Mouse (Mus musculus): ENCODE measurements around the gene Tmem35b. TPM values are rescaled to one million over a fixed set of nuclear protein-coding genes. Genes with fewer than 3 reads are reported as not detected.
"Not testable (repeated sequence)": the region's sequence is repeated elsewhere in the genome, so short reads cannot be mapped to it uniquely, and the experiment has no call there.

Tmem35b gene
- total RNA-seq (2021) = 26.2 and 30.3 TPM in 2 replicates
- long read RNA-seq, transcript Tmem35b-201 (3 exons, 1,120 nt) = major isoform, 15 of 18 reads
- long read RNA-seq, partial matches to known transcripts = 2 of 18 reads
- long read RNA-seq, other reads (novel, unspliced or antisense) = 1 of 18 reads

DNA sequence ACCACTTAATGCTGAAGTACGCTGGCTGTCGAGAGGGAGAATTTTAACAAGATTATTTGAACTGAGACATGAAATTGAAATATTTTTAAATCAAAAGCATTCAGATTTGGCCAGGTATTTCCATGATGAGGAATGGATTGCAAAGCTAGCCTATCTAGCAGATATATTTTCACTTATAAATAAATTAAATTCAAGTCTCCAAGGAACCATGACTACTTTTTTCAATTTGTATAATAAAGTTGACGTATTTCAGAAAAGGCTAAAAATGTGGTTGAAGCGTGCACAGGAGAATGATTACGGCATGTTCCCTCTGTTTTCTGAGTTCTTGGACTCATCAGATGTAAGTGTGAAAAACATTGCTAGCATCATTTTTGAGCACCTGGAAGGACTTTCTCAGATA is at the start of gene Tmem35b:
Tmem35b (plus strand) TSS at position 301 of the 400 bp plus-strand sequence.
- DNase-seq = no peak

DNA sequence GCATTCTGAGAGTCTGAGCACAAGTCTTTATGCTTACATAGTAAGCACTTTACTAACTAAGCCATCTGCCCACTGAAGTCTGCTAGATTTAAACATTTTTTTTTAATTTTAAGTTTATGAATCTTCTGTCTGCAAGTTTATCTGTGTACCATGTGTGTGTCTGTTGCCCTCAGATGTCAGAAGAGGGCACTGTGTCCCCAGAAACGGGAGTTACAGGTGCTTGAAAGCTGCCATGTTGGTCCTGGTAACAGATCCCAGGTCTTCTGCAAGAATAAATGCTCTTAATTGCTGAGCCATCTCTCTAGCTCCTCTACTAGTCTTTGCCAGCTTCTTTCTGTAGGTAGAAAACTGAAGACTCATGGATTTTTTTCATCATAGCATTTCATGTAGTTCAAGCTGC is 48.6 kb upstream of the Tmem35b start:
- no peak for DNase-seq

DNA sequence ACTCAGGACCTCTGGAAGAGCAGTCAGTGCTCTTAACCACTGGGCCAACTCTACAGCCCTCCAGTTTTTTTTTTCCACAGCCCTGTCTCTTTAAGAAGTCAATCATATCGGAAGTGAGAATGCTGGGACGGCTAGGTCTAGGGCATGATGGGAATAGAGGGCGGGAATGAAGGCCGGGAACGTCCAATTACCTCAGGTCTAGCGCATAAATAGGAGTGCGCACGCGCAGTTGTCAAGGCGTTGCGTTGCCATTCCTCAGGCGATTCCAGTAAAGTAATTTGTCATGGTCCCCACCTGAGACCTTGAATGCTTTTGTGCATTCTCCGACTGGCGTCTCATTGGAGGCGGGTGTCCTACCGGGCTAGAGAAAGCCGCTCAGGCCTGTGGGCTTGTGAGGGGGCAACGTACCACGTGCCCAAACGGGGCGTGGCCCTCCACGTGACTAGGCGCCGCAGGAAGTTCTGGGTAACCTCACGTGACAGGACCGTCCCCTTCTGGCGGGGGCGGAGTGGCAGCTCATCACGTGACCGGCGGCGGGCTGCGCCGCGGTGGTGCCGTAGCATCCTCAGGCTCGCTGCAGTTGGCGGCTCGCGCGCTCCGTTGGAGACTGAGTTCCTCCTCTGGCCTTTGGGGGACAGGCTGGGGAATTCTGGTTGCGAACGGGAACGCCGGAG is 46.5 kb upstream of the Tmem35b start, which contains the start of gene Zmym6:
Zmym6 (plus strand) TSS at position 509 of the 674 bp plus-strand sequence.
- DNase-seq = peak; percentile 94

DNA sequence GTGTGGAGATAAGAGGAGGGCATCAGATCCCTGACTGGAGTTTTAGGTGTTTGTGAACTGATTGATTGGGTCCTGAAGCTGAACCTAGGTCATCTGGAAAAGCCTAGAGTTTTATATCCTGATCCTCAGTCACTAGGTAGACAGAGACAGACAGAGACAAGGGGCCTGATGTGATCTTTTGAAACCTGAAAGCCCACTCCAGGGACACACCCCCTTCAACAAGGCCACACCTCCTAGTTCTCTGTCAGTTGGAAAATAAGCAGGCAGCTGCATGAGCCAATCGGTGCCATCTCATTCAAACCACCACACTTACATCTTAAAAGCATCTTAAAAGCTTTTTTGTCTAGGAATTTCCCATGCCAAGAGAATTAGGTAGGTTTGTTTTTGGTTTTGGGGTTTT is 42.7 kb upstream of the Tmem35b start:
- no peak for DNase-seq

DNA sequence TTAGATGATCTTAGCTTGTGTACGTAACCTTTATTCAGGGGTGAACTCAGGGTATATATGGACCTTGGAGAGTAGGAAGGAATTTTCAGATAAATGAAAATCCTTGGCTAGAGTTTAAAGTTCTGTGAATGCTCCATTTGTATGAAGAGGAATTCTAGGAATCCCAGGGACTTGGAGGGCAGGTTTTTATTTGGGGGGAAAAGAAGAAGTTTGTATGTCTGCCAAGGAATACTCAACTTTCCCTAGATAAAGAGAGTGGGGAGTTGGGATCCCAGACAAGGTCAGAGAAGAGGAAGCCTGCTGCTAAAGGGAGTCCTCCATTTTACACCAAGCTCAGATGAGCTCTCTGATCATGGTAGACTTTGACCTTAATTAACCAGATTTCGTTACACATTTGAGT is 40.4 kb upstream of the Tmem35b start:
- DNase-seq = no peak

DNA sequence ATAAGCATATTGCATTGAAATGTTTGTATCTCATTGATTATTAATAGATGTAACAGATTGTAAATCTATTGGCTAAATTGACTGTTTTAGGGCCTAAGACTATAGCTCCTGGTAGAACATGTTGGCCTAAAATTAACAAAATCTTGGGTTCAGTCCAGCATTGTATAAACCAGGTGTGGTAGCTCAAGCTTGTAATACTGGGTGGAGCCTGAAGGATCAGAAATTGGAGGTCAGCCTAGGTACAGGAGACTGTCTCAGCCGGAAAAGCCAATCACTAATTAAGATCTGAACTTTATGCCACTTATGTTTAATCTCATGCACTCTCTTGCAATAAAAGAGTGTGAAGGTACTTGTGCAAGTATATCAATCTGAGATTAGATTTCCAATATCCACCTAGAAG is 37.7 kb upstream of the Tmem35b start:
- DNase-seq = no peak

DNA sequence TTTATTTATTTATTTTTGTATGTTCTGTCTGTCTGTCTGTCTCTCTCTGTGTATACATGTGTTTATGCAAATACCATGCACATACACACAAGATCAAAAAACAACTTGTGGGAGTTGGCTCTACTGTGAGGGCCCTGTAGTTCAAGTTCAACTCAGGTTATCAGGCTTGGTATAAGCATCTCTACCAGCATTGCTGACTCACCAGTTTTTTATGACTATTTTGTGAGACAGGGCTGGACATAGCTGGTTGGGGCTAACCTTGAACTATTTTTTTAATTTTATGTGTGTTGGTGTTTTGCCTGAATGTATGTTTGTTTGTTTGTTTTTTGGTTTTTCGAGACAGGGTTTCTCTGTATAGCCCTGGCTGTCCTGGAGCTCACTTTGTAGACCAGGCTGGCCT is 32.3 kb upstream of the Tmem35b start:
- no peak for DNase-seq

DNA sequence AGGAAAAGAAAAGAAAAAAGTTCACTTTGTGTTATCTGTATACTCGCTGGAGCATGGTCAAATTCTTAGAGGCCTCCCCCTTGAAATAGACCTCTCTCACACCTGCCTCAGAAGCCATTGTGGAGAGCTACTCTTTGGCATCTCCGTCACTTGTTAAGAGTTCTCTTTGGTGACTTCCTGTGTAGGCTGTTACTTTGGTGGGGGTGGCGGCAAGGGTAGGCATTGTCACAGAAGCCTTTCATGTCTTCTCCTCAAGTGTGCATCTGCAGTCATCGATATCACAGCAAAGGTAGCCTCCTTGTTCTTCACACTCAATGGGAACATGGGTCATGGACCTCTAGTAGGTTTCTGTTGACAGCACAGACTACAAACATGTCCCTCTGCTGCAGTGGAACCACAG is 28.4 kb upstream of the Tmem35b start:
- DNase-seq = no peak

DNA sequence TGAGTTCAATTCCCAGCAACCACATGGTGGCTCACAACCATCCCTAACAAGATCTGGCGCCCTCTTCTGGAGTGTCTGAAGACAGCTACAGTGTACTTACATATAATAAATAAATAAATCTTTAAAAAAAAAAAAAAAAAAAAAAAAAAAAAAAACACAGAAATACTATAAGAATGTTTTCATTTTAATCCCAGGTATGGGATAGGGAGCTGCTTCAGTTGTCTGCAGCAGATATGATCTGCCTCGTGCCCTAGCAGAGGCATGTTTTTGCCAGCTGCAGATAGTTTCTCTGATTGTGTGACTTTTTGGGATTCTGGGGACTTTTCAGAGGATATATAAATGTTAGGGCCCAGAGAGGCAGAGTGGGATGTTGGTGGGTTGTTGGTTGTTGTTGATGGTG is 23.9 kb upstream of the Tmem35b start:
- not testable (repeated sequence) for DNase-seq

DNA sequence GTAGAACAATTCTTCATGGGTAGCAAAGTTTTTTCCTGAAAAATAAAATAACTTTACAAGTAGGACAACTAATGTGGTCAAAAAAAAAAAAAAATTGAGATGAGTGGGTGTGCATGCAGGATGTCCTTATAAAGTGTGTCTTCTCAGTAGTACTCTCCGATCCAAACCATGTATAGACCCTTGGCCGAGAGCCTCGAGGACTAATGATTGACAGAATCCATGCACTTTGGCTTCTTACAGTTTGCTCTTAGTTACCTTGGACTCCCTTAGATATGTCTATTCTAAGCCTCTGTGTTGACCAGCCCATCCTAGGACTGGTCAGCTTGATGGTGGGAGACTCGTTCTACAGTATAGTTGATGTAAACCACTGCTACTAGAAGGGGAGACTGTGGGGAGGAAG is 15.9 kb upstream of the Tmem35b start:
- no peak for DNase-seq

DNA sequence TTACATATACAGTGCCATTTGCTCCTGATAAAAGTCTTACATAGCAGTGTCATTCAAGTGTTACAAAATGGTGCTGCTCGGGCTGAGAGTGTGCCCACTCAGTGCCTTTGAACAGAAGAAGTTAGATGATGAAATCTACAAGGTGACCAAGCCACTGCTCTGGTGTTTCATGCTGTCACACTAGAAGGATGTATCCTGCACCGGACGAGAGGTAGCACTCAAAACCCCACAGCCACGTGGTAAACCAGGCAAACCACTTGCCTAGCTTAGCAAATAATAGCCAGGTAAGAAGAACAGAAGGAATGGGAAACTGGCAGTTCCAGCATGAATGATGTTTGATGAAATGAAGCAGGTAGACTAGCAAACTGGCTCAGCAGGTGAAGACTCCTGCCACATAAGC is 12.9 kb upstream of the Tmem35b start:
- DNase-seq = no peak

DNA sequence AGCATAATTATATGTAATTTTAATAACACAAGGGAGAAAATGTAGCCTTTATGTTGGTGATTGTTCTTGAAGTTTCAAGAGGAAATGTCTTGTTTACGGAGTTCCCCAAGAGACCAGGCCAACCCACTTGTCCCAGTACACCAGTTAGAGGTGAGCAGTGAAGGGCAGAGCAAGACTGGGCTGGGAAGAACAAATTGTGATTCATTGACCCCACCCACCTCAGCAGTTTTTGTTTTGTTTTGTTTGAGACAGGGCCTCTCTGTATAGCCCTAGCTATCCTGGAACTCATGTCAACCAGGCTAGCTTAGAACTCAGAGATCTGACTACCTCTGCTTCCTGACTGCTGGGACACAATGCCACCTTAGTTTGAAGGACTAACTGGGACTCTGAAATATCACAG is 840 bp downstream of the Tmem35b start:
- DNase-seq = no peak

DNA sequence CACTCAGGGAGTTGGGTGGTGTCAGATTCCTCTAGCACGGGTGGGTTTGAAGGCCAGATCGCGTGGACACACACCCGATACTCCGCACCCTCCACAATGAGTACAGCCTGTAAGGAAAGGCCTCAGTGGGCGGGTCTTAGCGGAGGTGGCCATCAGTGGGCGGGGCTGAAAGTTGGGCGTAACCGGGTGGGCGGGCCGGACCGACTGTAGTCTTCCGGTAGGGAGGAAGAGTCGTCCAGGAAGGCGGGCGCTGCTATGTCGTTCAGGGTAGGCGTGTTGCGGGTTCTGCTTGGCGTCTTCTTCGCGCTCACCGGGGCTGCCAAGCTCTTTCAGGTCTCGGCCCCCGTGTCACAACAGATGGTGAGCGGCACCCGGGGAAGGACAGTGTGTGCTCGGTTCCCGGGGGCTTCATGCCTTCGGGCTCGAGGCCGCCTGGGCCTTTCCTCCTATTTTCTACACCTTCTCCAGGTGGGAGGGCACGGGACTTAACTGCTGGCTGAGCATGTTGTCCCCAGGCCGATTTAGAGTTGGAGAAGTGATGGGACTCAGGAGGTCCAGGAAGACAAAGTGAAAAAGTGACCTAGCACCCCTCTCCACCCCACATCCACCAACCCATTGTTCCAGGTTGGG is 2.5 kb downstream of the Tmem35b start:
- peak; percentile 93 for DNase-seq

DNA sequence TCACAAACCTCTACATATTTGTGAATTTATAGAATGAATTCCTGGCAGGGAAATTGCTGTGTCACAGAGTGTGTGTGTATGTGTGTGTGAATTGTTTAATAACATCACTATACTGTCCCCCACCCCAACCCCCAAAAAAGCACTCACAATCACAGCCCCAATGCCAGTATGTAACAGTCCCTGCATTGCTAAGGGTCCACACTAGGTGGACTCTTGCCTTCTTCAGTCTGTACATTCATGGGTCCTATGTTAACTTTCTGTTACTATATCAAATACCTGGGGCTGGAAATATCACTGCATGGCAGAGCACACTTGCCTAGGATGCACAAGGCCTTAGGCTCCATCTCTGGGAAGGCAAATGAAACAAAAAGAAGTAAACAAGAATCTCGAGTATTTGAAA is 11.2 kb downstream of the Tmem35b start:
- DNase-seq = no peak

DNA sequence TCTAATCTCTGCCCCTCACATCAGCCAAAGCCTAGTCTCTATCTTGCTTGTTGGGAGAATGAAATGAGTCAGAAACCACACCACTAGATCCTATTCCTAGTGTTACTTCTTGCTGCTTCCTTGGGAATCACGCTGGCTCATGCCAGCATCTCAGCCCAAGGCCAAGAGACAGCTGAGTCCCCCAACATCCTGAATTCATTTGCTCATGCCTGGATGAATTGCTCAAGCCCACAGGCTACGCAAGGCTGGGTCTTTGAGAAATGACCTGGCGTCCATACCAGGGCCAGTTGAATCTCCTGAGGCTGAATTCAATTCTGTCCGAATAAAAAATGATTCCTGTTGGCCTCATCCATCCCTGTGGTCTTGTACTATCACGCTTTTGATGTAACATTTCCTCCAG is 14.1 kb downstream of the Tmem35b start:
- no peak for DNase-seq

DNA sequence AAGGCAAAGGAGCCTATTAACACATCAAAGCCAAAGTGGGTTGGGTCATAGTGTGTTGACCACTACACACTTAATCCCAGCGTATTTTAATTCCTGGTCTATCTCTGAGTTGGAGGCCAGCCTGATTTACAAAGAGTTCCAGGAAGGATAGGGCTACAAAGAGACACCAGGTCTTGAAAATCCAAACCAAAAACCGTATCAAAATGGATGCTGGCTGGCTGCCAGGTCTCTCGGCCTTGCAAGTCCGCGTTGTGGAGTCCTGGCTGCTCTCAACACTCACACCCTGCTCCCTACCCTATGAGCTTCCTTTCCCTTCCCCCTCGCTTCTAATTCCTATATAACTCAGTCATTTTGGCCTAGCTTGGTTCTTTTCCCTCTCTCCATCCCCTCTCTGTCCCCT is 15.0 kb downstream of the Tmem35b start:
- DNase-seq = peak; percentile 69

DNA sequence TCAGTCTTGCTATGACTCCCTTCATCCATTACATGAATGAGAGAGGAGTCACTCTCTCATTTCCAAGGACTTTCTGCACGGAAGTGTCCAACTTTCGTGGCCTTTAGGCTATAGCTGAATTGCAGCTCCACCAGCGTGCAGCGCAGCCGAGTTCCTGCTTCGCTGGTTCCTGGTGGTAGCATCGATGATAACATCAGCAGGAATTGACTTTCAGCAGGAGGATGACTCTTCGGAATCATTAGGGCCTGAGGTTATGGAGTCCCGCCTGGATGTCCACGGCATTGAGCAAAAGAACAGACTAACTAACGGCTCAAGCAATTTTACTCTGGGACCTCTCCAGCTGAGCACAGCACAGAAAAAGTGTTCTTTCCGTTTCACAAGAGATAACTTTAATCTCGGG is 26.5 kb downstream of the Tmem35b start:
- peak; percentile 29 for DNase-seq

DNA sequence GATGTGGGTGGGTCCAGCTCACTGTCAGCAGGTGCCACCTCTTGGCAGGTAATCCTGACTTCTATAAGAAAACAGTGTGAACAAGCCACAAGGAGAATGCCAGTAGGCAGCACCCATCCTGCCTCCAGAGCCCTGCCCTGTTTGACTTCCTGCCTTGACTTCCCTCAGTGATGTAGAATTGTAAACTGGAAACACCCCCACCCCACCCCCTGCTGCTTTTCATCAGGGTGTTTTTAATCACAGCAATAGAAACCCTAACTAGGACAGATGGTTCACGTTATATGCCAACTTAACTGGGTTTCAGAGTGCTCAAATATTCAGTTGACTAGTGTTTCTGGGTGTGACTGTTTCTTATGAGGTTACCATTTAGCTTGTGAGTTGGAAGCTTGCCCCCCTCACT is 29.9 kb downstream of the Tmem35b start:
- DNase-seq = no peak

DNA sequence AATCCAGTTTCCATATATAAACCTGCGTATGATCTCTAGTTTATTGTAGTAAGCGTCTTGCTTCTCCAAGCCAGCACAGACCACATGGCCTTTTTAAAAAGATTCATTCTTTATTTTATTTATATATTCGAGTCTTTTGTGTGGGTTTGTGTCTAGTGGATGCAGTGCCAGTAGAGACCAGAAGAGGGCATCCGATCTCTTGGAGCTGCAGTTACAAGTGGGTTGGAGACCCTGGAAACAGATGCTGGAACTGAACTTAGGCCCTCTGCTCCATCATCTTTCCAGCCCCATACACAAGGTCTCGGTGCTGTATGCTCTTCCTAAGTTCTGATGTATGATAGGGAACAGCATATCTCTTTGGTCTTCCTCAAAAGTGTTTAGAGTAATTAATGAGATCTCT is 32.3 kb downstream of the Tmem35b start:
- no peak for DNase-seq

DNA sequence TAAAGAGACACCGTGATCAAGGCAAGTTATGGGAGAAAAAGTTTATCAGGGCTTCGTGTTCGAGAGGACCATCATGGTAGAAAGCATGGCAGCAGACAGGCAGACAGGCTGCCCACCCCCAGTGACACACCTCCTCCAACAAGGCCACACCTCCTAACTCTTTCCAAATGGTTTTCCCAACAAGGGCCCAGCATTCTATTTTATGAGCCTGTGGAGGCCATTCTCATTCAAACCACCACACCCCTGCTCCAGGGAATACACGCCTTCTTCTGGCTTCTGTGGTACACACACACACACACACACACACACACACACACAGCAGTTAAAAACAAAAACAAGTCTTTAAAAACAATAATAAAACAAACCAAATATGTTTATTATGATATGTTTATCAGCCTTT is 34.3 kb downstream of the Tmem35b start:
- DNase-seq = no peak

DNA sequence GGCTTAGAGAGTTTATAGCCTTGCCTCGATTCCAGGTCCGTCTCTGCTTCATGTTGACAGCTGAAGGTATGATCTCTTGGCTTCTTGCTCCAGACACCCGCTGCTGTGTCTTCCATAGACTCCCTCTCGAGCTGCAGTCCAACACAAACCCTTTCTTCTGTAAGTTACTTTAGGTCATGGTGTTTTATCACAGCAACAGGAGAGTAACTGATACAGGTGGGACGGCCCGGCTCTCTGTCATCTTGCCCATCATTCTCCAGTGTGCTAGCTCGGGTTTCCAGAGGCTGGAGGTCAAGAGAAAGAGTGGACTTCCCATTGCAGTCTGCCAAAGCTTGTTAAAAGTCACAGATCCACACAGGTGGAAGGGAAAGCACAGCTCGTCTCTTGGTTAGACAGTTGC is 40.4 kb downstream of the Tmem35b start:
- DNase-seq = no peak

DNA sequence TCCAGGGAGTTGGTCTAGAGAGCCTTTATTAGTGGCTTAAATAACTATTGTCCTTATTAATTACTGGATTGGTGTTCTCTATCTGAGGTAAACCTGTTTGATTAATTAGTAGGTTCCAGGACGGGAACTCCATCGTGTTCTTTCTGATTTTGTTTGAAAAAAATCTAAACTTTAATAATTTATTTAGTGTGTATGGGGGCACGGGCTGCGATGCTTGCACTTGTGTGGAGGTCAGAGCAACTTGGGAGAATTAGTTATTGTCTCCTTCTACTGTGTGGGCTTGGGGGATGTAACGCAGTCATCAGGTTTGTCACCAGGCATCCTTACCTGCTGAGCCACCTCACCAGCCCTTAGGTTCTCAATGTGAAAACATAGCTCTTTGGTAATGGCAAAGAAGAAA is 43.6 kb downstream of the Tmem35b start:
- DNase-seq = no peak

DNA sequence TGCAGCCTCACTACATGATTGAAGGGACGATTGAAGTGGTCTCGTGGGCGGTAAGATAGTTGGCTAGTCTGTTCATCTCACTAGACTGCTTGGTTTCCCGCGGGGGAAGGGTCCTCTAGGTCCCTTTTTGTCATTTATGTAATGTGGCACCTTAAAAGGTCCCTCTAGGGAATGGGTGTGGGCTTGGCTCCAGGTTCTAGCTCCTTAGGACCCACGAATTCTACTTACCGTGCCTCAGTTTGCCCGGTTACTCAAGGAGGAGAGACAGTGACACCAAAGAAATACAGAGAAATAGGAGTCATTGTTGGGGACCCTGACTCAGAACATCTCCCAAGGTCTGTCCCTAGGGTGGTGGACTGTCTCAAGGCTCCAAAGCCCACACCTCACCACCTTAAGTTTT is 44.2 kb downstream of the Tmem35b start:
- DNase-seq = no peak
